In the genomic region with DNA sequence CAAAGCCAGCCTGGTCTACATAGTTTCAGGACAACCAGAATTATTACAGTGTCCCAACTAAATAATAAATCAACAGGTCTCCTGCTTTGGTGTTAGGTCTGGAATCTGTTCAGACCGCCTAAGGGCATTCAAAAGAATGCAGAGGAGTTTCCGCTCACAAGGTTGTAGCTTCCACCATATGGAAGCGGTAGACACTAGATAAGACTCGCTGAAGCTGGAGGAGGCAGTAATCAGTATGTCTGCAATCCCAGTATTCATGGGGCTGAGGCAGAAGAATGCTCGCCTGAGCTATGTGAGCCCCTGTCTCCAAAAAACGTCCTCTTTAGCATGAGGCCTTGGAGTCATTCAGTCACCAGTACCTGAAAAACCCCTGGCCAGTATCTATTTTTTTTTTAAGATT, we compare ENCODE assay signal across 18 mouse cellular contexts. TPM values are rescaled to one million over a fixed set of nuclear protein-coding genes. Genes with fewer than 3 reads are reported as not detected.
DNase-seq lines count a peak whose midpoint lies in the region; ATAC-seq lines count a peak whose summit lies in the region.
"Had no signal": no experiment of that assay in that cellular context is flagged by ENCODE, and none has a peak within 500 bp of the region (broad histone marks: within the 10 kb centered on the region; RNA-seq: fewer than 3 reads in every experiment).

No protein-coding gene starts in this region.

- no peak overlapping the region for H3K9ac ChIP-seq in hindbrain, embryonic 16.5 days (ENCODE audit: low read depth, low read length)
- H3K9ac ChIP-seq in hindbrain, embryonic 11.5 days (ENCODE audit: low read depth, low read length), result no peak overlapping the region
- no peak overlapping the region for H3K9ac ChIP-seq in liver, embryonic 15.5 days
- H3K9ac ChIP-seq: embryonic facial prominence, embryonic 15.5 days; forebrain, embryonic 12.5 days had no signal

- H3K27ac ChIP-seq in hindbrain, embryonic 16.5 days (ENCODE audit: low read depth, low read length), result no peak overlapping the region
- no peak overlapping the region for H3K27ac ChIP-seq in hindbrain, embryonic 11.5 days (ENCODE audit: low read depth, low read length)
- no peak overlapping the region for H3K27ac ChIP-seq in liver, embryonic 15.5 days (replicated peaks)
- H3K27ac ChIP-seq: forebrain, embryonic 12.5 days had no signal

- ATAC-seq in hindbrain, embryonic 16.5 days, result no peak
- ATAC-seq in hindbrain, embryonic 11.5 days (ENCODE audit: low FRiP score), result no peak
- no peak for ATAC-seq in liver, embryonic 15.5 days (ENCODE audit: insufficient read depth)
- no peak for ATAC-seq in CD4-positive, CD25-positive, alpha-beta regulatory T cell, adult 4 months
- ATAC-seq: midbrain, embryonic 16.5 days had no signal

- H3K9me3 ChIP-seq in hindbrain, embryonic 16.5 days (ENCODE audit: control insufficient read depth, low read length), result no peaks in the 10 kb centered on the region
- H3K9me3 ChIP-seq in hindbrain, embryonic 11.5 days (ENCODE audit: control insufficient read depth, low read length), result no peaks in the 10 kb centered on the region
- H3K9me3 ChIP-seq in liver, embryonic 15.5 days (replicated peaks), result no peaks in the 10 kb centered on the region
- H3K9me3 ChIP-seq: embryonic facial prominence, embryonic 15.5 days; forebrain, embryonic 12.5 days; neural tube, embryonic 13.5 days had no signal

- H3K4me3 ChIP-seq in hindbrain, embryonic 16.5 days (ENCODE audit: low read length), result no peak overlapping the region
- H3K4me3 ChIP-seq in hindbrain, embryonic 11.5 days (ENCODE audit: low read depth, low read length), result no peak overlapping the region
- 0 out of 2 replicates have a peak overlapping the region, but pooled peaks have one; percentile 77 for H3K4me3 ChIP-seq in liver, embryonic 15.5 days (replicated peaks)

- H3K4me2 ChIP-seq in hindbrain, embryonic 16.5 days (ENCODE audit: low read length), result peak overlapping the region; percentile 91; the same call in 1 of the 2 replicates
- H3K4me2 ChIP-seq in hindbrain, embryonic 11.5 days (replicated peaks; ENCODE audit: low read depth, low read length), result no peak overlapping the region
- peak overlapping the region; percentile 99 for H3K4me2 ChIP-seq in liver, embryonic 15.5 days

- DNase-seq in embryo, embryonic 10 days (ENCODE audit: low spot score), result peak; percentile 13
- DNase-seq in embryo, embryonic 10.5 days (ENCODE audit: low spot score), result no peak
- DNase-seq in hindbrain, embryonic 11.5 days (ENCODE audit: low spot score), result no peak
- peak; percentile 58 for DNase-seq in MEL-GATA-1-ER (ENCODE audit: extremely low read depth, low read depth)
- no peak for DNase-seq in layer of hippocampus, postnatal 10 days (ENCODE audit: low spot score in 2 of 2)
- DNase-seq: adrenal gland, postnatal 10 days; kidney, postnatal 4 days; layer of hippocampus, postnatal 36 days; left cerebral cortex, postnatal 4 days; lung, postnatal 10 days; thymus, postnatal 4 days had no signal

- H3K4me1 ChIP-seq in hindbrain, embryonic 16.5 days (ENCODE audit: control insufficient read depth, insufficient read depth, low read depth, low read length), result peaks cover 11% of the 10 kb centered on the region
- no peaks in the 10 kb centered on the region; the same call in 1 of the 2 replicates for H3K4me1 ChIP-seq in hindbrain, embryonic 11.5 days (replicated peaks; ENCODE audit: control insufficient read depth, insufficient read depth, low read length)
- H3K4me1 ChIP-seq in liver, embryonic 15.5 days (replicated peaks), result peaks cover 42% of the 10 kb centered on the region

- 91% methylated on average over 6 of the region's 6 CpGs for WGBS in hindbrain, embryonic 16.5 days
- WGBS in hindbrain, embryonic 11.5 days, result 92% methylated on average over 6 of the region's 6 CpGs
- WGBS in liver, embryonic 15.5 days (ENCODE audit: insufficient replicate concordance), result 17% methylated on average over 6 of the region's 6 CpGs

- H3K27me3 ChIP-seq in hindbrain, embryonic 16.5 days (replicated peaks; ENCODE audit: control insufficient read depth, insufficient read depth, low read length), result no peaks in the 10 kb centered on the region
- no peaks in the 10 kb centered on the region for H3K27me3 ChIP-seq in hindbrain, embryonic 11.5 days (ENCODE audit: control insufficient read depth, insufficient read depth, low read length)
- H3K27me3 ChIP-seq in liver, embryonic 15.5 days, result no peaks in the 10 kb centered on the region
- H3K27me3 ChIP-seq: embryonic facial prominence, embryonic 15.5 days; neural tube, embryonic 13.5 days had no signal

- H3K36me3 ChIP-seq in hindbrain, embryonic 16.5 days (ENCODE audit: control insufficient read depth, insufficient read depth, low read length), result no peaks in the 10 kb centered on the region
- H3K36me3 ChIP-seq in hindbrain, embryonic 11.5 days (ENCODE audit: control insufficient read depth, insufficient read depth, low read length), result no peaks in the 10 kb centered on the region
- peaks cover 8% of the 10 kb centered on the region; the same call in 1 of the 2 replicates for H3K36me3 ChIP-seq in liver, embryonic 15.5 days (replicated peaks)
- H3K36me3 ChIP-seq: embryonic facial prominence, embryonic 15.5 days; forebrain, embryonic 12.5 days; neural tube, embryonic 13.5 days had no signal

RNA-seq across cellular contexts. Expression of a gene that starts 1.5 kb away (rescaled TPM):
- 16.7 and 20.8 TPM in 2 replicates for polyA plus RNA-seq in hindbrain, embryonic 16.5 days (2015; fragmentation: Nextera tagmentation; extraction: Ambion mirVana)
- polyA plus RNA-seq in hindbrain, embryonic 11.5 days (2014; fragmentation: Nextera tagmentation; extraction: Ambion mirVana), result 10.8 and 12.4 TPM in 2 replicates
- polyA plus RNA-seq in liver, embryonic 15.5 days (2015; fragmentation: Nextera tagmentation; extraction: Ambion mirVana), result 25.2 and 27.9 TPM in 2 replicates
- 10 to 100 TPM; 41.2 to 68.7 TPM for polyA plus RNA-seq in CD4-positive, CD25-positive, alpha-beta regulatory T cell, adult 4 months (2017; shearing (Covaris generic))
- total RNA-seq in layer of hippocampus, postnatal 10 days (2021), result 10 to 100 TPM in 1 of 2 experiments, 1 to 10 TPM in 1; 8.8 to 10.5 TPM

Comparison
In these comparisons a context has a peak if more than half of its experiments do, and no peak if none do; other contexts are left out.
1. DNase-seq: peak in embryo, embryonic 10 days (single experiment) and MEL-GATA-1-ER (single experiment); none in embryo, embryonic 10.5 days (single experiment), hindbrain, embryonic 11.5 days (single experiment) and layer of hippocampus, postnatal 10 days (0 of 2).